Comparison of ENCODE assay signal across 9 mouse cellular contexts in the genomic region with DNA sequence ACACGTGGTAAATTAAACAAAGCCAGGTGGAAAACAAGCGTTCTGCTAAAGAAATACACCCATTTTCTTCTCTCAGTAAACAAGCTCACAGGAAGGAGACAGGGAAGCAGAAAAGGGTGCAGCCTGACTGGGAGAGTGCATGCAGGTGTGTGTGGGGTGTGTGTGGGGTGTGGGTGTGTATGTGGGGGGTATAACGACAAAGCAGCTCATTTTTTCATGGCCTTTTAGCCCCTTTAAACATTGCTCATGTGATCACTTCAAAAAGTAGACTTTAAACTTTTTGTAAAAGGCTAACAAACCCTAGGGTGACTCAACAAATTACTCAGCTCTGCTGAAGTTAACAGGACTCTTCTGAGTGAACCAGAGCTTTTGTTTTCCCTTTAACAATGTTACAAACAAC. TPM values are rescaled to one million over a fixed set of nuclear protein-coding genes. Genes with fewer than 3 reads are reported as not detected.
DNase-seq lines count a peak whose midpoint lies in the region; ATAC-seq and TF ChIP-seq lines count a peak whose summit lies in the region.
"Had no signal": no experiment of that assay in that cellular context is flagged by ENCODE, and none has a peak within 500 bp of the region (broad histone marks: within the 10 kb centered on the region; RNA-seq: fewer than 3 reads in every experiment).

No protein-coding gene starts in this region.

- no peak for TF ChIP-seq CTCF in forebrain, postnatal 0 days (IDR thresholded peaks at IDR 0.05; ENCODE audit: low read depth)

- no peak for DNase-seq in forebrain, postnatal 0 days
- no peak for DNase-seq in lung, postnatal 25 days (ENCODE audit: low spot score)
- peak; percentile 67 for DNase-seq in thymus, postnatal 0 days (ENCODE audit: low spot score)
- no peak for DNase-seq in left cerebral cortex, postnatal 14 days (ENCODE audit: low spot score in 2 of 2)
- DNase-seq in kidney, adult 9 months: no peak

- no peak overlapping the region for H3K27ac ChIP-seq in forebrain, postnatal 0 days (ENCODE audit: low read depth, low read length)
- H3K27ac ChIP-seq in forebrain, embryonic 12.5 days: no peak overlapping the region
- H3K27ac ChIP-seq in lung, embryonic 16.5 days (ENCODE audit: low read length): 0 out of 2 replicates have a peak overlapping the region, but pooled peaks have one; percentile 29
- H3K27ac ChIP-seq in limb, embryonic 13.5 days: no peak overlapping the region

- H3K36me3 ChIP-seq in forebrain, postnatal 0 days (ENCODE audit: insufficient read depth): no peaks in the 10 kb centered on the region
- H3K36me3 ChIP-seq in forebrain, embryonic 12.5 days (replicated peaks): no peaks in the 10 kb centered on the region; the same call in 1 of the 2 replicates
- no peaks in the 10 kb centered on the region for H3K36me3 ChIP-seq in lung, embryonic 16.5 days (ENCODE audit: control insufficient read depth, insufficient read depth, low read length)
- H3K36me3 ChIP-seq in limb, embryonic 13.5 days: no peaks in the 10 kb centered on the region

- no peaks in the 10 kb centered on the region for H3K4me1 ChIP-seq in forebrain, postnatal 0 days (ENCODE audit: insufficient read depth)
- peaks cover 3% of the 10 kb centered on the region; the same call in 1 of the 2 replicates for H3K4me1 ChIP-seq in forebrain, embryonic 12.5 days
- H3K4me1 ChIP-seq in lung, embryonic 16.5 days (replicated peaks; ENCODE audit: control insufficient read depth, insufficient read depth, low read length): peaks cover 10% of the 10 kb centered on the region; the same call in 1 of the 2 replicates
- H3K4me1 ChIP-seq in limb, embryonic 13.5 days: peaks cover 23% of the 10 kb centered on the region

- H3K9me3 ChIP-seq in forebrain, postnatal 0 days (ENCODE audit: low read length): no peaks in the 10 kb centered on the region
- H3K9me3 ChIP-seq in forebrain, embryonic 12.5 days: no peaks in the 10 kb centered on the region
- no peaks in the 10 kb centered on the region for H3K9me3 ChIP-seq in lung, embryonic 16.5 days (ENCODE audit: control insufficient read depth, low read length)
- H3K9me3 ChIP-seq in limb, embryonic 13.5 days: no peaks in the 10 kb centered on the region

- H3K9ac ChIP-seq in forebrain, postnatal 0 days: no peak overlapping the region
- H3K9ac ChIP-seq in forebrain, embryonic 12.5 days: no peak overlapping the region
- no peak overlapping the region for H3K9ac ChIP-seq in lung, embryonic 16.5 days (ENCODE audit: low read length)
- H3K9ac ChIP-seq in limb, embryonic 13.5 days: no peak overlapping the region

- ATAC-seq in forebrain, postnatal 0 days: no peak
- ATAC-seq in forebrain, embryonic 12.5 days (ENCODE audit: low FRiP score): no peak
- ATAC-seq in lung, embryonic 16.5 days (ENCODE audit: low read depth): no peak
- ATAC-seq in limb, embryonic 13.5 days (ENCODE audit: low FRiP score, low read depth): no peak

- intact Hi-C loops in left cerebral cortex, postnatal 14 days (cut with DNase I): loop anchor here (5.0 kb wide), 1 partner anchor 69 kb away; the partner anchor contains the start of gene Ppp3cb

- H3K4me2 ChIP-seq in forebrain, postnatal 0 days (ENCODE audit: low read depth): peak overlapping the region; percentile 14; the same call in 1 of the 2 replicates
- H3K4me2 ChIP-seq in forebrain, embryonic 12.5 days: no peak overlapping the region
- H3K4me2 ChIP-seq in lung, embryonic 16.5 days (ENCODE audit: low read depth, low read length): peak overlapping the region; percentile 69
- peak overlapping the region; percentile 80 for H3K4me2 ChIP-seq in limb, embryonic 13.5 days (replicated peaks)

- H3K4me3 ChIP-seq in forebrain, postnatal 0 days (ENCODE audit: low read depth, low read length): peak overlapping the region; percentile 67; the same call in 1 of the 2 replicates
- no peak overlapping the region for H3K4me3 ChIP-seq in forebrain, embryonic 12.5 days (replicated peaks)
- H3K4me3 ChIP-seq in lung, embryonic 16.5 days (ENCODE audit: low read length): peak overlapping the region; percentile 65
- H3K4me3 ChIP-seq in limb, embryonic 13.5 days: peak overlapping the region; percentile 71

- no peaks in the 10 kb centered on the region for H3K27me3 ChIP-seq in forebrain, postnatal 0 days (ENCODE audit: insufficient read depth, low read length)
- H3K27me3 ChIP-seq in forebrain, embryonic 12.5 days: 0 out of 2 replicates have a peak, but pooled peaks cover 10% of the 10 kb centered on the region
- H3K27me3 ChIP-seq in lung, embryonic 16.5 days (ENCODE audit: control insufficient read depth, insufficient read depth, low read depth, low read length): no peaks in the 10 kb centered on the region
- no peaks in the 10 kb centered on the region for H3K27me3 ChIP-seq in limb, embryonic 13.5 days

- WGBS in forebrain, postnatal 0 days: 53% methylated on average over 3 of the region's 3 CpGs
- WGBS in forebrain, embryonic 12.5 days: 59% methylated on average over 3 of the region's 3 CpGs
- WGBS in lung, embryonic 16.5 days: 24% methylated on average over 3 of the region's 3 CpGs
- WGBS in limb, embryonic 13.5 days: 21% methylated on average over 3 of the region's 3 CpGs

RNA-seq across cellular contexts. Expression of gene Anxa7, which starts 1.5 kb away (rescaled TPM):
- total RNA-seq in forebrain, postnatal 0 days (2014; rRNA removed): 36.7 and 43.0 TPM in 2 replicates
- polyA plus RNA-seq in forebrain, postnatal 0 days (2015; fragmentation: Nextera tagmentation; extraction: Ambion mirVana): 20.9 and 21.2 TPM in 2 replicates
- polyA plus RNA-seq in forebrain, embryonic 12.5 days (2016; fragmentation: Nextera tagmentation; extraction: Ambion mirVana): 10.0 and 13.0 TPM in 2 replicates
- 45.4 TPM in 2 replicates for polyA plus RNA-seq in lung, embryonic 16.5 days (2015; fragmentation: Nextera tagmentation; extraction: Ambion mirVana)
- polyA plus RNA-seq in limb, embryonic 13.5 days (2015; fragmentation: Nextera tagmentation; extraction: Ambion mirVana): 36.1 and 37.4 TPM in 2 replicates
- polyA plus RNA-seq in thymus, postnatal 0 days (2015; fragmentation: Nextera tagmentation; extraction: Ambion mirVana): 43.5 and 47.3 TPM in 2 replicates
- total RNA-seq in left cerebral cortex, postnatal 14 days (2021): 10 to 100 TPM; 49.4 to 49.8 TPM

RNA-seq across cellular contexts. Expression of gene Mss51, which starts 18.3 kb away (rescaled TPM):
- 0.14 and 0.15 TPM in 2 replicates for total RNA-seq in forebrain, postnatal 0 days (2014; rRNA removed)
- polyA plus RNA-seq in forebrain, postnatal 0 days (2015; fragmentation: Nextera tagmentation; extraction: Ambion mirVana): not detected in 2 replicates
- 1.3 and 1.4 TPM in 2 replicates for polyA plus RNA-seq in forebrain, embryonic 12.5 days (2016; fragmentation: Nextera tagmentation; extraction: Ambion mirVana)
- polyA plus RNA-seq in lung, embryonic 16.5 days (2015; fragmentation: Nextera tagmentation; extraction: Ambion mirVana): 0.45 and 1.0 TPM in 2 replicates
- 1.3 and 1.9 TPM in 2 replicates for polyA plus RNA-seq in limb, embryonic 13.5 days (2015; fragmentation: Nextera tagmentation; extraction: Ambion mirVana)
- 1.4 and 1.9 TPM in 2 replicates for polyA plus RNA-seq in thymus, postnatal 0 days (2015; fragmentation: Nextera tagmentation; extraction: Ambion mirVana)
- total RNA-seq in left cerebral cortex, postnatal 14 days (2021): 1 to 10 TPM in 1 of 2 experiments, under 1 TPM in 1; 0.59 to 1.0 TPM

RNA-seq across cellular contexts. Expression of gene Cfap70, which starts 26.4 kb away (rescaled TPM):
- 1.5 and 2.1 TPM in 2 replicates for total RNA-seq in forebrain, postnatal 0 days (2014; rRNA removed)
- polyA plus RNA-seq in forebrain, postnatal 0 days (2015; fragmentation: Nextera tagmentation; extraction: Ambion mirVana): 0.88 and 1.4 TPM in 2 replicates
- 0.44 and 0.82 TPM in 2 replicates for polyA plus RNA-seq in forebrain, embryonic 12.5 days (2016; fragmentation: Nextera tagmentation; extraction: Ambion mirVana)
- 2.2 and 5.6 TPM in 2 replicates for polyA plus RNA-seq in lung, embryonic 16.5 days (2015; fragmentation: Nextera tagmentation; extraction: Ambion mirVana)
- 0.19 and 0.31 TPM in 2 replicates for polyA plus RNA-seq in limb, embryonic 13.5 days (2015; fragmentation: Nextera tagmentation; extraction: Ambion mirVana)
- 0.07 and 0.27 TPM in 2 replicates for polyA plus RNA-seq in thymus, postnatal 0 days (2015; fragmentation: Nextera tagmentation; extraction: Ambion mirVana)
- 1 to 10 TPM; 2.0 to 3.1 TPM for total RNA-seq in left cerebral cortex, postnatal 14 days (2021)
- total RNA-seq: granulocyte monocyte progenitor cell, adult 5-6 weeks had no signal
